Mouse (Mus musculus) MEL-GATA-1-ER (cell line): ENCODE results near the gene Fbxl18.
"Not testable (repeated sequence)": the region's sequence is repeated elsewhere in the genome, so short reads cannot be mapped to it uniquely, and the experiment has no call there.

Experiments used
- DNase-seq: peaks from one replicate; pipeline ENCODE4 v3.0.0-alpha.2; 2012; ENCODE audit warnings: low read depth; ENCODE audit errors: extremely low read depth

Fbxl18 gene

DNA sequence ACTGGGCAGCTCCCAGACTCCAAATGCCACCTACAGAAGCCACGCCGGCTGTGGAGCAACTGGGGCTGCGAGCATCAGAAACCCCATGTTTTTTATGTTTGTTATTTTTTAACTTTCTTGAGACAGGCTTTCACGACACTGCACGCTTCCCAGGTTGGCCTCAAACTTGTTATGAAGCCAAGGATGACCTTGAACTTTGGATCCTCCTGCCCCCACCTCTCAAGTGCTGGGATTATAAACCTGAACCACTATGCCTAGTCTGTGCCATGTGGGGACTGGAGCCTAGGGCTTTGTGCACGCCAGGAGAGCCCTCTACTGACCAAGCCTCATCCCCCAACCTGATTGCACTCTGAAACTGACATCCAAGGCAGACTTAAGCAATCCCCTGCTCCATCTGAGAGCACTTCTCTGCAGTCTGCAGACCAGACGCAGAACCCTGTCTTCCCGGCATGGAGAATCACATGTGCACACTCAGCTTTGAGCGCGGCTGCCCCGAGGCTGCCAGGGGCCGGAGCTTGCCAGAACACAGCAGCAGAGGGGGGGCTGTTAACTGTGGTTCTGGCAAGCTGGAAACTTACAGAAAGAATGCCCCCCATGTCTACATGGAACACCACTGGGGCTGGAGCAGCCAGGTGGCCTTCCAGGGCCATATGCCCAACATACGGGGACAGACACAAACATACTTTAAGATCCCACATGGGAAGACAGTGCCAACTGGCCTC lies 20.3 kb downstream of the Fbxl18 start:
- DNase-seq, result no peak

DNA sequence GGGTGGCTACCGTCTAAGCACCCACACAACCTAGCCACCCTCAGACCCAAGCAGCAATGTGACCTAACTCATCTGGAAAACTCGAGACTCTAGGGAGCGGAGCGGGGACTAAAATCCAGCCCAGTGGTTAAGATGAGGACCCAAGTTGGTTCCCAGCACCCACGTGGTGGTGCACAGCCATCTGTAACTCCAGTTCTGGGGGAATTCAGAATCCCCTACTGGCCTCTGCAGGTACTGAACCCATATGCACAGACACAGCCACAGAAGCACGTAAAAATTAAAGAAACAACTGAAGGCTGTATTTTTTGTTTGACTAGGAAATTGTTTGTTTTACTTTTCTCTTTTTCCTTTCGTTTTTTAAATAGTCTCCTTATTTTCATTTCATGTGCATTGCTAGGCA lies 21.5 kb downstream of the Fbxl18 start:
- DNase-seq, result no peak

GRCm38 (mm10) chr5:142871765-142872164 lies 23.5 kb downstream of the Fbxl18 start:
- DNase-seq, result no peak

- DNase-seq, result no peak
These were observed 25.8 kb downstream of the Fbxl18 start for GRCm38 (mm10) chr5:142869463-142869862.

DNA sequence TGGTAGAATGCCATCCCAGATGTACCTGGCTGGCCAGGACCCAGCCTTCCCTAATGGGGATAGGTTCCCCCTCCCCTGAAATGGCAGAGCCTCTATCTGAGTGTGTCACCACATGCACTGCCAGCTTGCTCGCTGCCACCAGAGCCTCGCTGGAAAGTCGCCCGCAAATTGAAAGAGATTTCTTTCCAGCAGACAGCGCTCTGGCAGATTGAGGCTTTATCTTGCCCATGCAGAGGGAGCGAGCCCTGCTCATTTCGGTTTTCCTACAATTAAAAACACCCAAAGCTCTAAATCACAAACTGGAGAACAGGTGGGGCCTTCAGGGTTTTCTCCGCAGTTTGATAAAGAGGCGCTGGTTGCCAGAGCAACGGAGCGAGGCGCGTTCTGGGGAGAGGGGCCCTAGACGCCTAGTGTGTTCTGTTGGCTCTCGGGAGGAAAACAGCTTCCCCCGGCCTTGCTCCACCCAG lies 37.4 kb downstream of the Fbxl18 start:
- no peak for DNase-seq

- DNase-seq, result no peak
These were observed 38.8 kb downstream of the Fbxl18 start for GRCm38 (mm10) chr5:142856408-142856807.

DNA sequence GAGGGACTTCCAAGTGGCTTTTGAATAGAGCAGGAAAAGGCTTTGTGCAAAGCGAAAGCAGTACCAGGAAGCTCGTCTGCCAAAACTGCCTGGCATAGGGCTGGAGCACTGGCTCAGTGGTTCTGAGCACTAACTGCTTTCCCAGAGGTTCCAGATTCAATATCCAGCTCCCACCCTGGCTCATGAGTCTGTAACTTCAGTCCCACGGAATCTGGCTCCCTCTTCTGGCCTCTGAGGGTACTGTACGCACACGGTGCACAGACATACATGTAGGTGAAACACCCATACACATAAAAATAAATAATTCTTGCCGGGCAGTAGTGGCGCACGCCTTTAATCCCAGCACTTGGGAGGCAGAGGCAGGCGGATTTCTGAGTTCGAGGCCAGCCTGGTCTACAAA lies 40.3 kb downstream of the Fbxl18 start:
- DNase-seq, result peak; percentile 37

GRCm38 (mm10) chr5:142853585-142853984 lies 41.6 kb downstream of the Fbxl18 start:
- DNase-seq, result no peak

GRCm38 (mm10) chr5:142851681-142852049 lies 43.6 kb downstream of the Fbxl18 start:
- DNase-seq, result no peak

- no peak for DNase-seq
These were observed 44.1 kb downstream of the Fbxl18 start for GRCm38 (mm10) chr5:142850916-142851680.

DNA sequence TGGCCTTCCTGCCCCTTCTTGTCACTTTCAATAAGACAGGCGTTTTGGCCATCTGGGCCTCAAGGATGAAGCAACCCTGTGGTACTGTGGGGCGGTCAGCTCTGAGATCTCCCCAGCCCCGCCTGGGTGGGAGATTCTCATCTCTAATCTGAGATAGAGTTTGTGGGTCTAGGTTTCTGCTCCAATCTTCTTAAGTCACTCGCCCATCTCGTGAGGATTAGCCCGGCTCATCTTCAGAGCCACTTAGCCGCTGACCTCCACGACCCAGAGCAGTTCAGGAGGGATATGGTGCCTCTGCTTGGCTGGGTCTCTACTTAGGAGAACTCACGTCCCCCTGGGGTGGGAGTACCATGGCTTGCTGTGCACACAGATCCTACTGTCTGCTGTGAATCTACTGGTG lies 44.7 kb downstream of the Fbxl18 start:
- DNase-seq, result no peak

- DNase-seq, result no peak
These were observed 46.3 kb downstream of the Fbxl18 start for GRCm38 (mm10) chr5:142848911-142849310.

GRCm38 (mm10) chr5:142848149-142848548 lies 47.1 kb downstream of the Fbxl18 start:
- DNase-seq, result no peak

- no peak for DNase-seq
These were observed 50.8 kb downstream of the Fbxl18 start for GRCm38 (mm10) chr5:142844467-142844866.

GRCm38 (mm10) chr5:142842137-142842642 lies 53.0 kb downstream of the Fbxl18 start:
- no peak for DNase-seq

GRCm38 (mm10) chr5:142841372-142842136 lies 53.7 kb downstream of the Fbxl18 start:
- no peak for DNase-seq

DNA sequence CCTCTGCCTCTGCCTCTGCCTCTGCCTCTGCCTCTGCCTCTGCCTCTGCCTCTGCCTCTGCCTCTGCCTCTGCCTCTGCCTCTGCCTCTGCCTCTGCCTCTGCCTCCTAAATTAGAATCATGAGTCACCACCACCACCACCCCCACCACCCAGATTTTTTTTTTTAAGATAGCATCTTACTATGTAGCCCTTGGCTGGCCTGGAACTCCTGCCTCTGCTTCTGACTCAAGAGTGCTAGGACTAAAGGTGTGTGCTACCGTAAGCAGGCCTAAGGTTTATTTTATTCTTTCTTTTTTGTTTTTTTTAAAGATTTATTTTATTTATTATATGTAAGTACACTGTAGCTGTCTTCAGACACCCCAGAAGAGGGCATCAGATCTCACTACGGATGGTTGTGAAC lies 57.8 kb downstream of the Fbxl18 start:
- DNase-seq, result not testable (repeated sequence)

GRCm38 (mm10) chr5:142836891-142837290 lies 58.3 kb downstream of the Fbxl18 start:
- DNase-seq, result no peak

- DNase-seq, result no peak
These were observed 61.4 kb downstream of the Fbxl18 start for GRCm38 (mm10) chr5:142833646-142834438.

- no peak for DNase-seq
These were observed 69.1 kb downstream of the Fbxl18 start for GRCm38 (mm10) chr5:142826131-142826530.

- no peak for DNase-seq
These were observed 69.6 kb downstream of the Fbxl18 start for GRCm38 (mm10) chr5:142825665-142826064.
